Mouse (Mus musculus): ENCODE data around the gene Abcc6. TPM values are rescaled to one million over a fixed set of nuclear protein-coding genes. Genes with fewer than 3 reads are reported as not detected.

Gene Abcc6
- not detected in 2 replicates for polyA plus RNA-seq (2011; ENCODE audit: insufficient read depth, insufficient read length, low read depth, missing spikeins)

GRCm38 (mm10) chr7:46030145-46030488 lies at the start of gene Abcc6:
Abcc6 (minus strand) TSS chr7:46030302.
- no peaks in the 10 kb centered on the region for H3K27me3 ChIP-seq (ENCODE audit: control insufficient read depth, insufficient read depth, low read length, poor library complexity, severe bottlenecking)
- no peak within 1 kb of the TSS for H3K9ac ChIP-seq (ENCODE audit: low read depth, poor library complexity, severe bottlenecking)
- TF ChIP-seq CTCF (IDR thresholded peaks at IDR 0.05; ENCODE audit: low read depth, low read length), result no peak
- TF ChIP-seq EP300 (IDR thresholded peaks at IDR 0.05; ENCODE audit: insufficient read depth, low read depth, low read length), result no peak
- TF ChIP-seq POLR2A (IDR thresholded peaks at IDR 0.05; ENCODE audit: insufficient read depth, low read length), result no peak
- no peaks in the 10 kb centered on the region for H3K9me3 ChIP-seq (replicated peaks; ENCODE audit: control insufficient read depth, insufficient read depth, low read length, poor library complexity, severe bottlenecking)
- H3K27ac ChIP-seq (ENCODE audit: insufficient read depth, low read length), result no peak within 1 kb of the TSS
- H3K4me3 ChIP-seq (ENCODE audit: low read depth, low read length), result peak within 1 kb of the TSS; percentile 4; the same call in 1 of the 2 replicates
- peaks cover 2% of the 10 kb centered on the region for H3K4me1 ChIP-seq (ENCODE audit: control insufficient read depth, insufficient read depth, low read length)
- no peaks in the 10 kb centered on the region for H3K36me3 ChIP-seq (ENCODE audit: control insufficient read depth, insufficient read depth, low read length, poor library complexity, severe bottlenecking)

- Histone ChIP-seq H3K4me3 (ENCODE audit: low read depth, low read length) (no peak overlapping the region), H3K9me3 (replicated peaks; ENCODE audit: control insufficient read depth, insufficient read depth, low read length, poor library complexity, severe bottlenecking) (no peaks in the 10 kb centered on the region), H3K4me1 (ENCODE audit: control insufficient read depth, insufficient read depth, low read length) (no peaks in the 10 kb centered on the region), H3K27me3 (ENCODE audit: control insufficient read depth, insufficient read depth, low read length, poor library complexity, severe bottlenecking) (no peaks in the 10 kb centered on the region), H3K9ac (ENCODE audit: low read depth, poor library complexity, severe bottlenecking) (no peak overlapping the region), H3K27ac (ENCODE audit: insufficient read depth, low read length) (no peak overlapping the region), H3K36me3 (ENCODE audit: control insufficient read depth, insufficient read depth, low read length, poor library complexity, severe bottlenecking) (peaks cover 28% of the 10 kb centered on the region)
- TF ChIP-seq POLR2A (IDR thresholded peaks at IDR 0.05; ENCODE audit: insufficient read depth, low read length), result no peak
- no peak for TF ChIP-seq CTCF (IDR thresholded peaks at IDR 0.05; ENCODE audit: low read depth, low read length)
- no peak for TF ChIP-seq EP300 (IDR thresholded peaks at IDR 0.05; ENCODE audit: insufficient read depth, low read depth, low read length)
Measured at GRCm38 (mm10) chr7:46077675-46078074, 47.6 kb upstream of the Abcc6 start.

- Histone ChIP-seq H3K36me3 (ENCODE audit: control insufficient read depth, insufficient read depth, low read length, poor library complexity, severe bottlenecking) (peaks cover 30% of the 10 kb centered on the region), H3K4me1 (ENCODE audit: control insufficient read depth, insufficient read depth, low read length) (no peaks in the 10 kb centered on the region), H3K27me3 (ENCODE audit: control insufficient read depth, insufficient read depth, low read length, poor library complexity, severe bottlenecking) (no peaks in the 10 kb centered on the region), H3K27ac (ENCODE audit: insufficient read depth, low read length) (no peak overlapping the region), H3K4me3 (ENCODE audit: low read depth, low read length) (no peak overlapping the region), H3K9me3 (replicated peaks; ENCODE audit: control insufficient read depth, insufficient read depth, low read length, poor library complexity, severe bottlenecking) (no peaks in the 10 kb centered on the region), H3K9ac (ENCODE audit: low read depth, poor library complexity, severe bottlenecking) (no peak overlapping the region)
- TF ChIP-seq EP300 (IDR thresholded peaks at IDR 0.05; ENCODE audit: insufficient read depth, low read depth, low read length), result no peak
- TF ChIP-seq CTCF (IDR thresholded peaks at IDR 0.05; ENCODE audit: low read depth, low read length), result no peak
- no peak for TF ChIP-seq POLR2A (IDR thresholded peaks at IDR 0.05; ENCODE audit: insufficient read depth, low read length)
Measured at GRCm38 (mm10) chr7:46076844-46077243, 46.7 kb upstream of the Abcc6 start.

- peaks cover 52% of the 10 kb centered on the region for H3K36me3 ChIP-seq (ENCODE audit: control insufficient read depth, insufficient read depth, low read length, poor library complexity, severe bottlenecking)
- H3K4me3 ChIP-seq (ENCODE audit: low read depth, low read length), result no peak overlapping the region
- H3K9me3 ChIP-seq (replicated peaks; ENCODE audit: control insufficient read depth, insufficient read depth, low read length, poor library complexity, severe bottlenecking), result no peaks in the 10 kb centered on the region
- H3K9ac ChIP-seq (ENCODE audit: low read depth, poor library complexity, severe bottlenecking), result no peak overlapping the region
- no peaks in the 10 kb centered on the region for H3K4me1 ChIP-seq (ENCODE audit: control insufficient read depth, insufficient read depth, low read length)
- H3K27ac ChIP-seq (ENCODE audit: insufficient read depth, low read length), result no peak overlapping the region
- no peaks in the 10 kb centered on the region for H3K27me3 ChIP-seq (ENCODE audit: control insufficient read depth, insufficient read depth, low read length, poor library complexity, severe bottlenecking)
- TF ChIP-seq CTCF (IDR thresholded peaks at IDR 0.05; ENCODE audit: low read depth, low read length) (no peak), POLR2A (IDR thresholded peaks at IDR 0.05; ENCODE audit: insufficient read depth, low read length) (no peak), EP300 (IDR thresholded peaks at IDR 0.05; ENCODE audit: insufficient read depth, low read depth, low read length) (no peak)
Measured at GRCm38 (mm10) chr7:46068831-46069230, 38.7 kb upstream of the Abcc6 start.

- peaks cover 46% of the 10 kb centered on the region for H3K36me3 ChIP-seq (ENCODE audit: control insufficient read depth, insufficient read depth, low read length, poor library complexity, severe bottlenecking)
- H3K27ac ChIP-seq (ENCODE audit: insufficient read depth, low read length), result no peak overlapping the region
- TF ChIP-seq EP300 (IDR thresholded peaks at IDR 0.05; ENCODE audit: insufficient read depth, low read depth, low read length), result no peak
- no peak for TF ChIP-seq POLR2A (IDR thresholded peaks at IDR 0.05; ENCODE audit: insufficient read depth, low read length)
- no peak for TF ChIP-seq CTCF (IDR thresholded peaks at IDR 0.05; ENCODE audit: low read depth, low read length)
- no peaks in the 10 kb centered on the region for H3K27me3 ChIP-seq (ENCODE audit: control insufficient read depth, insufficient read depth, low read length, poor library complexity, severe bottlenecking)
- no peak overlapping the region for H3K4me3 ChIP-seq (ENCODE audit: low read depth, low read length)
- H3K9me3 ChIP-seq (replicated peaks; ENCODE audit: control insufficient read depth, insufficient read depth, low read length, poor library complexity, severe bottlenecking), result no peaks in the 10 kb centered on the region
- H3K9ac ChIP-seq (ENCODE audit: low read depth, poor library complexity, severe bottlenecking), result no peak overlapping the region
- peaks cover 3% of the 10 kb centered on the region for H3K4me1 ChIP-seq (ENCODE audit: control insufficient read depth, insufficient read depth, low read length)
Measured at GRCm38 (mm10) chr7:46063296-46063695, 33.2 kb upstream of the Abcc6 start.

- H3K27ac ChIP-seq (ENCODE audit: insufficient read depth, low read length), result no peak overlapping the region
- no peaks in the 10 kb centered on the region for H3K27me3 ChIP-seq (ENCODE audit: control insufficient read depth, insufficient read depth, low read length, poor library complexity, severe bottlenecking)
- H3K4me3 ChIP-seq (ENCODE audit: low read depth, low read length), result no peak overlapping the region
- peaks cover 3% of the 10 kb centered on the region for H3K4me1 ChIP-seq (ENCODE audit: control insufficient read depth, insufficient read depth, low read length)
- no peak for TF ChIP-seq CTCF (IDR thresholded peaks at IDR 0.05; ENCODE audit: low read depth, low read length)
- no peak for TF ChIP-seq EP300 (IDR thresholded peaks at IDR 0.05; ENCODE audit: insufficient read depth, low read depth, low read length)
- no peak for TF ChIP-seq POLR2A (IDR thresholded peaks at IDR 0.05; ENCODE audit: insufficient read depth, low read length)
- no peak overlapping the region for H3K9ac ChIP-seq (ENCODE audit: low read depth, poor library complexity, severe bottlenecking)
- no peaks in the 10 kb centered on the region for H3K9me3 ChIP-seq (replicated peaks; ENCODE audit: control insufficient read depth, insufficient read depth, low read length, poor library complexity, severe bottlenecking)
- H3K36me3 ChIP-seq (ENCODE audit: control insufficient read depth, insufficient read depth, low read length, poor library complexity, severe bottlenecking), result peaks cover 44% of the 10 kb centered on the region
Measured at GRCm38 (mm10) chr7:46061614-46062013, 31.5 kb upstream of the Abcc6 start.
